Comparison of ENCODE assay signal across 8 mouse cellular contexts in the genomic region with DNA sequence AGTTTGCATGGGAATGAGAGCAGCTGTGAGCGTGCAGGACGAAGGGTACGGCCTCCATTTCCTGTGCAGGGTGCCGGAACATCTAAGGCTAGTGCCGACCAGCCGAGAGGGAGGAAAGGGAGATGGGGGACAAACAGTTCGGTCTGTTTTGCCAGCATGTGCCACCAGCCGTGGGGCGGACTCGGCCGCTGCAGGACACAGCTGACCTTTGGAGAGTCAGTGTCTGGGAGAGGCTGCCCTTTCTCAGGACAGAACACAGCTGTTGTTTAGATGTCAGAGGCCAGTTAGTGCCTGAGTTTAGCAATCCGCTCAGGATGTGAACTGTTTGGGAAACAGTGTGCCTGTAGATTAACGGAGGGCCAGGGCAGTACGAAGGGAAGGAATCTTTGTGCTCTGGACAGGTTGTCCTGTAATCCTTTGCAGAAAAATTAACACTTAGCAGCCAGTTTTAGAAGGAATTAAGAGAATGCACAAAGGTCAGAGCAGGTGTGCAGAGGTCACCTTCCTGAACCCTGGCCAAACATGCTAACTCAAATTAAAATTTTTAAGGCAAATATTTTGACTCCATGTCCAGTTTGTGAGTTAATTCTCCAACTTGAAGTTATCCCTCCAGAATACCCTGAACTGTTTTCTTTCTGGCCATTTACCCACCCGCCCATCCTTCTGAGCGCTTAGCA. TPM values are rescaled to one million over a fixed set of nuclear protein-coding genes. Genes with fewer than 3 reads are reported as not detected.
DNase-seq lines count a peak whose midpoint lies in the region; ATAC-seq and TF ChIP-seq lines count a peak whose summit lies in the region.

No protein-coding gene starts in this region.

- TF ChIP-seq CTCF in E14TG2a.4 (conservative IDR thresholded peaks at IDR 0.05; ENCODE audit: low read length), result no peak
- TF ChIP-seq CTCF in heart, postnatal 0 days (IDR thresholded peaks at IDR 0.05; ENCODE audit: low read depth), result no peak

- no peaks in the 10 kb centered on the region for H3K9me3 ChIP-seq in E14TG2a.4 (ENCODE audit: low read length)
- no peaks in the 10 kb centered on the region for H3K9me3 ChIP-seq in heart, postnatal 0 days (replicated peaks; ENCODE audit: control insufficient read depth, low read length)
- H3K9me3 ChIP-seq in stomach, embryonic 14.5 days (ENCODE audit: control insufficient read depth, low read depth, low read length), result no peaks in the 10 kb centered on the region
- H3K9me3 ChIP-seq in forebrain, embryonic 12.5 days, result no peaks in the 10 kb centered on the region

- H3K36me3 ChIP-seq in E14TG2a.4 (ENCODE audit: insufficient read depth, low read length), result no peaks in the 10 kb centered on the region
- no peaks in the 10 kb centered on the region for H3K36me3 ChIP-seq in heart, postnatal 0 days (replicated peaks; ENCODE audit: control insufficient read depth, insufficient read depth, low read length)
- no peaks in the 10 kb centered on the region; the same call in 1 of the 2 replicates for H3K36me3 ChIP-seq in stomach, embryonic 14.5 days (ENCODE audit: control insufficient read depth, insufficient read depth, low read length)
- no peaks in the 10 kb centered on the region for H3K36me3 ChIP-seq in forebrain, embryonic 12.5 days (replicated peaks)

- no peak for TF ChIP-seq EP300 in heart, postnatal 0 days (IDR thresholded peaks at IDR 0.05; ENCODE audit: low read depth)

- H3K27ac ChIP-seq in heart, postnatal 0 days (ENCODE audit: low read depth), result peak overlapping the region; percentile 17; the same call in 1 of the 2 replicates
- H3K27ac ChIP-seq in stomach, embryonic 14.5 days (ENCODE audit: low read length), result peak overlapping the region; percentile 66
- no peak overlapping the region for H3K27ac ChIP-seq in forebrain, embryonic 12.5 days

- no peaks in the 10 kb centered on the region for H3K27me3 ChIP-seq in E14TG2a.4 (ENCODE audit: insufficient read depth, low read length)
- H3K27me3 ChIP-seq in heart, postnatal 0 days (ENCODE audit: control insufficient read depth, insufficient read depth, low read length), result no peaks in the 10 kb centered on the region
- H3K27me3 ChIP-seq in stomach, embryonic 14.5 days (ENCODE audit: control insufficient read depth, insufficient read depth, low read length), result no peaks in the 10 kb centered on the region
- no peaks in the 10 kb centered on the region for H3K27me3 ChIP-seq in forebrain, embryonic 12.5 days

- peak overlapping the region; percentile 53 for H3K4me3 ChIP-seq in E14TG2a.4 (replicated peaks; ENCODE audit: low read length)
- H3K4me3 ChIP-seq in heart, postnatal 0 days (ENCODE audit: low read depth, low read length), result no peak overlapping the region
- no peak overlapping the region for H3K4me3 ChIP-seq in stomach, embryonic 14.5 days (ENCODE audit: low read depth, low read length)
- H3K4me3 ChIP-seq in forebrain, embryonic 12.5 days (replicated peaks), result no peak overlapping the region

- peak; percentile 78 for DNase-seq in embryo, embryonic 10 days (ENCODE audit: low spot score)
- no peak for DNase-seq in heart, postnatal 0 days (ENCODE audit: low spot score)
- DNase-seq in liver, result peak; percentile 28
- no peak for DNase-seq in right cerebral cortex, postnatal 36 days (ENCODE audit: low spot score in 2 of 2)

- WGBS in heart, postnatal 0 days, result 36% methylated on average over 16 of the region's 16 CpGs
- 15% methylated on average over 16 of the region's 16 CpGs for WGBS in stomach, embryonic 14.5 days
- WGBS in forebrain, embryonic 12.5 days, result 75% methylated on average over 16 of the region's 16 CpGs

- peaks cover 18% of the 10 kb centered on the region for H3K4me1 ChIP-seq in E14TG2a.4 (replicated peaks; ENCODE audit: low read depth, low read length)
- 0 out of 2 replicates have a peak, but pooled peaks cover 14% of the 10 kb centered on the region for H3K4me1 ChIP-seq in heart, postnatal 0 days (ENCODE audit: control insufficient read depth, insufficient read depth)
- peaks cover 22% of the 10 kb centered on the region for H3K4me1 ChIP-seq in stomach, embryonic 14.5 days (ENCODE audit: control insufficient read depth, insufficient read depth, low read length)
- peaks cover 8% of the 10 kb centered on the region for H3K4me1 ChIP-seq in forebrain, embryonic 12.5 days

- ATAC-seq in heart, postnatal 0 days (ENCODE audit: insufficient read depth, low read depth), result peak; percentile 40
- peak; percentile 50; the same call in 1 of the 2 replicates for ATAC-seq in stomach, embryonic 14.5 days (ENCODE audit: insufficient number of reproducible peaks, insufficient read depth, low FRiP score, low read depth)
- ATAC-seq in inflammation-experienced regulatory T-cells, adult 6 months, result no peak
- ATAC-seq in forebrain, embryonic 12.5 days (ENCODE audit: low FRiP score), result no peak

- no peak overlapping the region; the same call in 1 of the 2 replicates for H3K9ac ChIP-seq in heart, postnatal 0 days (replicated peaks; ENCODE audit: low read depth, low read length)
- H3K9ac ChIP-seq in stomach, embryonic 14.5 days (replicated peaks; ENCODE audit: low read depth, low read length), result no peak overlapping the region
- no peak overlapping the region for H3K9ac ChIP-seq in forebrain, embryonic 12.5 days

- peak overlapping the region; percentile 21 for H3K4me2 ChIP-seq in heart, postnatal 0 days (ENCODE audit: low read depth, low read length)
- H3K4me2 ChIP-seq in stomach, embryonic 14.5 days (replicated peaks; ENCODE audit: low read depth, low read length), result peak overlapping the region; percentile 28; the same call in 1 of the 2 replicates
- no peak overlapping the region for H3K4me2 ChIP-seq in forebrain, embryonic 12.5 days

RNA-seq across cellular contexts. Expression of a gene that starts 34.3 kb away (rescaled TPM):
- 12.6 and 33.7 TPM in 2 replicates for total RNA-seq in heart, postnatal 0 days (2014; rRNA removed; ENCODE audit: low replicate concordance)
- polyA plus RNA-seq in heart, postnatal 0 days (2015; fragmentation: Nextera tagmentation; extraction: Ambion mirVana), result 4.3 TPM in 2 replicates
- polyA plus RNA-seq in stomach, embryonic 14.5 days (2014; fragmentation: Nextera tagmentation; extraction: Ambion mirVana), result 26.6 and 26.7 TPM in 2 replicates
- 1 to 10 TPM; 1.0 to 1.3 (median 1.3) TPM for polyA plus RNA-seq in inflammation-experienced regulatory T-cells, adult 6 months (2017; shearing (Covaris generic))
- polyA plus RNA-seq in forebrain, embryonic 12.5 days (2016; fragmentation: Nextera tagmentation; extraction: Ambion mirVana), result 9.0 and 9.6 TPM in 2 replicates

Comparison
In these comparisons a context has a peak if more than half of its experiments do, and no peak if none do; other contexts are left out.
1. DNase-seq: peak in embryo, embryonic 10 days (single experiment) and liver (single experiment); none in heart, postnatal 0 days (single experiment) and right cerebral cortex, postnatal 36 days (0 of 2).
2. ATAC-seq: peak in heart, postnatal 0 days (single experiment) and stomach, embryonic 14.5 days (single experiment); none in inflammation-experienced regulatory T-cells, adult 6 months (single experiment) and forebrain, embryonic 12.5 days (single experiment).